Mouse (Mus musculus) testis, adult 2 months (tissue): ENCODE data around the gene Fto. TPM values are rescaled to one million over a fixed set of nuclear protein-coding genes. Genes with fewer than 3 reads are reported as not detected.
A peak's percentile ranks its signal among the peaks of the same experiment; 100 is the strongest.

Experiments
- H3K27ac ChIP-seq: fragments of 200-500 bp; 2 replicates; pipeline ENCODE4 v1.5.1; 2012; ENCODE audit warnings: low read depth, low read length; ENCODE audit not compliant: control insufficient read depth, insufficient read depth
- H3K27me3 ChIP-seq: fragments of 200-500 bp; 2 replicates; pipeline ENCODE4 v1.6.1; 2012; ENCODE audit warnings: mild to moderate bottlenecking, low read length, moderate library complexity; ENCODE audit not compliant: control insufficient read depth, insufficient read depth
- H3K36me3 ChIP-seq: fragments of 200-500 bp; 2 replicates; pipeline ENCODE4 v1.6.1; 2012; ENCODE audit warnings: mild to moderate bottlenecking, low read length; ENCODE audit not compliant: control insufficient read depth, insufficient read depth
- H3K4me1 ChIP-seq: fragments of 200-500 bp; 2 replicates; pipeline ENCODE4 v1.6.1; 2012; ENCODE audit warnings: low read length; ENCODE audit not compliant: control insufficient read depth, insufficient read depth
- H3K4me3 ChIP-seq: fragments of 200-500 bp; 2 replicates; pipeline ENCODE4 v1.5.1; 2012; ENCODE audit warnings: low read depth, mild to moderate bottlenecking, low read length, moderate library complexity, mixed read lengths; ENCODE audit not compliant: control insufficient read depth
- CTCF ChIP-seq: fragments of 200-500 bp; IDR thresholded peaks from 2 replicates; pipeline ENCODE4 v1.5.1; 2012; ENCODE audit warnings: low read depth, mild to moderate bottlenecking, inconsistent platforms, low read length, moderate library complexity; ENCODE audit not compliant: control insufficient read depth, insufficient read depth, insufficient replicate concordance
- POLR2A ChIP-seq: fragments of 200-500 bp; IDR thresholded peaks from 2 replicates; pipeline ENCODE4 v1.6.1; 2012; ENCODE audit warnings: low read depth, mild to moderate bottlenecking, inconsistent platforms, low read length, moderate library complexity; ENCODE audit not compliant: control insufficient read depth
- polyA plus RNA-seq: library from polyadenylated mRNA; depleted of rRNA; stranded (reverse); fragments of >200 nt; gene quantifications from 2 replicates; pipeline ENCODE4 v1.2.3, GENCODE M21; 2012

Gene Fto
- polyA plus RNA-seq, 1 experiment, result 56.4 TPM

DNA sequence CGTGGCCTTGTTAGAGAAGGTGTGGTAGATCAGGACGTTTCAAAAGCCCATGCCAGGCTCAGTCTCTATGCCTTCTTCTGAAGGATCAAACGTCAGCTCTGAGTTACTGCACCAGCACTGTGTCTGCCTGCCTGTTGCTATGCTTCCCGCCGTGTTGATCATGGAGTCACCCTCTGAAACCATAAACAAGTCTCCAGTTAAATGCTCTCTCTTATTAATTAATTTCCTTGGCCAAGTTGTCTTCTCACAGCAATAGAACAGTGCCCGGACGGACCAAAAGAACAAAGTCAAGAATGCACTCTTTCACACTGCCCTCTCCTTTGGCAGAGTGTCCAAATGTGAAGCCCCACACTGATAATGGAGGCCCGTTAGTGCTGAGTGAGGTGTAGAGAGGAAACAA lies 217.3 kb downstream of the Fto start:
- no peak for TF ChIP-seq POLR2A
- TF ChIP-seq CTCF, result no peak
- H3K27me3 ChIP-seq, result no peaks in the 10 kb centered on the region

DNA sequence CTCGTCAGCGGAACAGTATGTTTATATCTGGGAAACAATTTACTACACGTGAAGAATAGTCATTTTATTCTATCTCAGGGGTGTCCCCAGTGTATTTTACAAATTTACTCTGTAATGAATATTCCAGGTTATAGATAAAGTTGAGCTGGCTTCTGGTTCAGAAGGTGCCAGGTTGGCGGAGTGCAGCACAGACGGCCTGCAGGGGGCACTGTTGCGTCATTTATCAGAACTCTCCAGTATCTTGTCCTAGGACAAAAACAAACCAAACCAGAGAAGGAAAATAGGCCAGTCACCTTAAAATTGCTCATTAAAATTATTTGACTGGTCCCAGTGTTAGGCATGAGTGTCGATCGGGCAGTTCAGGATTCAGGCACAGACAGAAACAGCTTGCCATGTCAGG lies 218.6 kb downstream of the Fto start:
- Histone ChIP-seq H3K4me1 (no peaks in the 10 kb centered on the region), H3K36me3 (no peaks in the 10 kb centered on the region), H3K4me3 (no peak overlapping the region), H3K27ac (no peak overlapping the region), H3K27me3 (no peaks in the 10 kb centered on the region)
- TF ChIP-seq CTCF (peak; percentile 79; the same call in 1 of the 2 replicates), POLR2A (no peak)

More for the DNA sequence above, 217.3 kb downstream of the Fto start:
- H3K27ac ChIP-seq, result no peak overlapping the region
- no peaks in the 10 kb centered on the region for H3K36me3 ChIP-seq
- no peaks in the 10 kb centered on the region for H3K4me1 ChIP-seq
- H3K4me3 ChIP-seq, result no peak overlapping the region

DNA sequence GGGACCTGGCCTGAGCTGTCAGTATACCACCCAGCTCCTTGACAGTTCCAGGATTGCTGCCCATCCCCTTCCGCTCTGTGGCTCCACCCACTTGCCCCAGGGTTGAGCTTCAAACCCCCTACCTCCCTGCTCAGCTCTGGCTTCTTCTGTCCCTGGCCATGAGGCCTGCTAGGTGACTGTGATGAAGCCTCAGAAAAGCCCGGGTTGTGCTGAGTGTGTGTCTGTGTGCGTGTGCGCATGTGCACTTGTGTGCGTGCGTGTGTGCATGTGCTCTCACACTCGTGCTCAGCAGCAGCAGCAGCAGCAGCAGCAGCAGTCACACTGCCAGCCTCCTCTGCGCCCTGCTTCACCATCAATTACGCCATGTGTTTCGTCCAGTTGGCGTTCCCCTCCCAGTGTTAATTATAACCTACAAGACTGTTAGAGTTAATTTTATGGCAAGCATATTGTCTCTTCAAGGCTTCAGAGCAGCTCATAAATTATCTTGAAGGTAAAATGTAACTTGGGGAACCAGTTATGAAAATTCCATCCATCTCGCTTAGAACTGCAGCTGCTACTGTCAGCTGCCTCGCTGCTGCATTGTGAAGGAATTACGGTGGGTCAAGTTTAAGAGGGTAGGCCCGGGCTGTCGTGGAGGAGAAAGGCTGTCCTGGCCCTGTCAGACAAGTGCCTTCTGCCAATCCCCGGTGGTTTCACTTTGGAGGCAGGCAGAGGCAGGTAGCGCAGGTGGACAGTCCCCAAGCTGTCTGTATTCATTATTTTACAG lies 219.5 kb downstream of the Fto start:
- TF ChIP-seq POLR2A (no peak), CTCF (no peak)
- no peaks in the 10 kb centered on the region for H3K4me1 ChIP-seq
- no peak overlapping the region for H3K4me3 ChIP-seq
- H3K27me3 ChIP-seq, result no peaks in the 10 kb centered on the region
- H3K27ac ChIP-seq, result no peak overlapping the region
- no peaks in the 10 kb centered on the region for H3K36me3 ChIP-seq

DNA sequence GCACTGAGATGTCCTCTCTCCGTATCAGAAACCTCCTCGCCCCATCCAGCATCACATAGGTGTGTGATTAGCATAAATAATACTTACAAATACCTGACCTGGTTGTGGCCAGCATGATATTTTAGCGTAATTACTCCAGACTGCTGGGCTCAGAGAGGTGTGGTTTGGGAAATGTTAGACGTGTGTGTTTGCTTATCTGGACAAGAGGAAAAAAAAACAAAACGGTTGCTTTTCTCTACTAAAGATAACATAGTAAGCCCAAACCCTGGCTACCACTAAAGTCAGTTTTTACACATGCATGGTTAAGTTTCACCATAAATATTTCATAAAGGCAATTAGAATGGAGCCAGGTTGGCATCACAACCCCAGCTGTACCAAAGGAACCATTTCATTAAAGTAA lies 221.4 kb downstream of the Fto start:
- Histone ChIP-seq H3K36me3 (no peaks in the 10 kb centered on the region), H3K4me3 (no peak overlapping the region), H3K4me1 (no peaks in the 10 kb centered on the region), H3K27me3 (no peaks in the 10 kb centered on the region), H3K27ac (no peak overlapping the region)
- TF ChIP-seq CTCF, result no peak
- TF ChIP-seq POLR2A, result no peak

DNA sequence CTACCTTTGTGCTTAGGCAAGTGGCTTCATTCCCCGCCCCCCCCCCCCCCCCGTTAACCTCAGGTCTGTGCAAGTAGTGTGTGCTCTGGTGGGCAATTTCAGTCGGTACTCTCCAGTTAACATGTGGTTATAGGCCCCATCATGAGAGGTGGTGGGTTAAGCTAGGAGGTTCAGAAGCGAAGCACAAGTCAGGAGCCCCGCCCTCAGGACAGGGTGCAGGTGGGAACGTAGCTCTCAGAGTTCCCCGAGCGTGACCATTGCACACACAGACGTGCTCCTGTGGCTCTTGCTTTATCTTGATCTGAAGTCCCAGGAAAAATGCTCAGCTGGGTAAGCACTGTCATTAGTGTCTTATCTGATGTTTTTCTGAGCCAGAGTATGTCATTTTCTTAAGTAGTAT lies 224.8 kb downstream of the Fto start:
- TF ChIP-seq POLR2A (no peak), CTCF (no peak)
- Histone ChIP-seq H3K4me3 (no peak overlapping the region), H3K4me1 (no peaks in the 10 kb centered on the region), H3K27ac (no peak overlapping the region), H3K36me3 (no peaks in the 10 kb centered on the region), H3K27me3 (no peaks in the 10 kb centered on the region)

DNA sequence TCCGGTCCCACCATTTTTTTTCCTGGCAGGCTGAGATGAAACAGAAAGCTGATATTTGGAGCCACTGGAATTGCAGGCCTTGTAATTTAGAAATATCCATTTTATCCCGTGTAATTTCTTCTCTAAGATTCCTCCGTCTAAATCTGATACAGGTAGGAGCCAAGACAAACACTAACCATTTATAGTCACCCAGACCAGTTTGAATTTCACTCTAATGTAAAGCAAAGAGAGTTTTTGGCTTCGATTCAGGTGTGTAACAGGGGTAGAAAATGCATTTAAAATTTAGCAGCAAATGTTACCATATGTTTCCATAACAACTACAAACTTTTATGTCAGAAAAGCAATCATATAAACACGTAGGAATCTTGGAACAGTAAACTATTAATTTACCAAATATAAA lies 225.6 kb downstream of the Fto start:
- Histone ChIP-seq H3K4me1 (no peaks in the 10 kb centered on the region), H3K36me3 (no peaks in the 10 kb centered on the region), H3K27ac (no peak overlapping the region), H3K4me3 (no peak overlapping the region), H3K27me3 (no peaks in the 10 kb centered on the region)
- no peak for TF ChIP-seq POLR2A
- no peak for TF ChIP-seq CTCF

DNA sequence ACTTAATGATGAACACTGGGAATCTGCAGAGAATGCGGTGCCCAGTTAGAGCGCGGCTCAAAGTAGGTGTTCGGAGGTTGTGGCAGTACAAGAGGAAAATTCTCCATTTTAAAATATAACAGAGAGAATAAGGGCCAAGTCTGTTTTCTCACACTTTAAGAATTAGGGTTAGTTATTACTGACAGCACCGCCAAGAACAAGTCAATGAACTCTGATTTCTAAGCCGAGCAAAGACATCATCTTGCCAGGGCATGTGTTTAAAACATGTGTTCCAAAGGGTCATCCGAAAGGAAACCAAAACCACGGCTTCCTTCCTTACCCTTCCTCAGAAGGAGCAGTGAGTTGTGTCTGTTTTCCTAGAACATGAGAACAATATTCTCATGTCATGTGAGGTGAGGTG lies 226.3 kb downstream of the Fto start:
- no peak overlapping the region for H3K4me3 ChIP-seq
- no peak overlapping the region for H3K27ac ChIP-seq
- no peak for TF ChIP-seq POLR2A
- TF ChIP-seq CTCF, result no peak
- no peaks in the 10 kb centered on the region for H3K4me1 ChIP-seq
- no peaks in the 10 kb centered on the region for H3K27me3 ChIP-seq
- H3K36me3 ChIP-seq, result no peaks in the 10 kb centered on the region

DNA sequence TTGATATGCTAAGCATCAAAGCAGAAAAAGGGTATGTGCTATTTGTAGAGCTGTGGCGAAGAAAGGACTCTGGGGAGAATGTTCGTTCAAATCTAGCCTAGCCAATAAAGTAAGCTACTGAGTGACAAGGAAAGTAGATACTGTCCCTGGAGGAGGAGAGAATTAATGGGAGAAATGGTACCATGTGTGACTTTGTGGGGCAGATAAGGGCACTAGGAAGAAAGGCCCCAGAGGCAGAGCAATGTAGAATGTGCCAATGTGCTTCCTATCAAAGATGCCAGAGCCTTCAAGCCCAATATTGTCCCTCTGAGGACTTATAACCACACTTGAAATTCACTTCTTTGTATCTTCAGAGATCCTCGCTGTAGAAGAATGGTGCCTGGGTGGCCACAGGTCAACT lies 227.9 kb downstream of the Fto start:
- Histone ChIP-seq H3K27me3 (no peaks in the 10 kb centered on the region), H3K36me3 (no peaks in the 10 kb centered on the region), H3K27ac (no peak overlapping the region)

More for the DNA sequence above, 227.9 kb downstream of the Fto start:
- Histone ChIP-seq H3K4me1 (no peaks in the 10 kb centered on the region), H3K4me3 (no peak overlapping the region)
- TF ChIP-seq POLR2A (no peak), CTCF (no peak)
